Mouse (Mus musculus) c-Kit-negative CD71-positive TER-119-positive erythroid progenitor cells, embryonic 14.5 days (primary cell): ENCODE measurements around the gene Arpp19.
A peak's percentile ranks its signal among the peaks of the same experiment; 100 is the strongest.

Experiments
- DNase-seq: peaks from one replicate; pipeline ENCODE4 v3.0.0-alpha.2; 2013; ENCODE audit warnings: low read depth, low spot score

The Arpp19 gene

DNA sequence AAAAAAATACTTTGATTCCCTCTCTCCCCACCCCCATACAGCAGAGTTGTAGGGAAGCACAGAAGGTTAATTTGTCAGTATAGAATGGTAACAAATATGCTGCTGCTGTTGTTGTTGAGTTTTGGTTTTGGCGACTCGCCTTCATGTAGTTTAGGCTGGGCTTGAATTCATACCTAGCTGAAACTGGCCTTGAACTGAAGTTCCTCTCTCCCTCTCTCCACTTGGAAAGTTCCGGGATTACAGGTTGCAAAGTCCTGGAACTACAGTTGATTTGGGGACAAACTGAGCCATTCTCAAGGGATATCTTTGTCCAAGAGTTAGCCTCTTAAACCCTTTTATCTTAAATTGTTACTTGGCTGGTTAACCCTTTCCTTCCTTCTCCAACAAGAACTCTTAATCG is 1.5 kb upstream of the Arpp19 start:
- no peak for DNase-seq

DNA sequence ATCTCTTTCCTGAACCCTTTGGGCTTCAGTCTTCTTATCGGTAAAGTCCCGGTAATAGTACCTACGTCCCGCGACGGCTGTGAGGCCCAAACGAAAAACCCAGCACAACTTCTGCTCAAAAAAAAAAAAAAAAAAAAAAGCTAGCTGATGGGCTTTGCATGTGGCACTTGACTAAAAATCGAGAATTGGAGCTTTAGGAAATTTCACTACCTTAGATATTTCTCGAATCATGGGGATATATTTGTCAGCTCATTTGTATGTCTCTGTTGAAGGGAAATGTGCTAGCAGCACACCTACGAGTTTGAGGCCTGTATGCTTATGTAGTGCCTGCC is 909 bp downstream of the Arpp19 start:
- peak; percentile 54 for DNase-seq

DNA sequence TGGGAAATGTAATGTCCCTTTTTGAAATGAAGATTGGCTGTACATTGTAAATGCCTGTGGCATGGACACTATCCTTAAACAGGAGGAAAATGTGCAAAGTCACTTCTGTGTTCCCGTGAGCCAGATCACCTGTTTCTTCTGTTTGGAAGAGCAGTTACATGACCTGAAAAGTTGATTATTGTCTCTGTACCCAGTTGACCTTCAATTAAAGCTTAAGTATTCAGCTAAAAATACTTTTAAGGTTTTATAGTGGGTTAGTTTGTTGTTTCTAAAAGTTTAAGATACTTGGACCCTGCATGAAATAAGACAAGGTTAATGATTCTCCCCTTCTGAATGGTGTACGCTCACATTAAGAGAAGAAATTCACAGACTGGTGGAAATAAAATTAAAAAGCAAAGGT is 3.2 kb downstream of the Arpp19 start:
- DNase-seq, result no peak

DNA sequence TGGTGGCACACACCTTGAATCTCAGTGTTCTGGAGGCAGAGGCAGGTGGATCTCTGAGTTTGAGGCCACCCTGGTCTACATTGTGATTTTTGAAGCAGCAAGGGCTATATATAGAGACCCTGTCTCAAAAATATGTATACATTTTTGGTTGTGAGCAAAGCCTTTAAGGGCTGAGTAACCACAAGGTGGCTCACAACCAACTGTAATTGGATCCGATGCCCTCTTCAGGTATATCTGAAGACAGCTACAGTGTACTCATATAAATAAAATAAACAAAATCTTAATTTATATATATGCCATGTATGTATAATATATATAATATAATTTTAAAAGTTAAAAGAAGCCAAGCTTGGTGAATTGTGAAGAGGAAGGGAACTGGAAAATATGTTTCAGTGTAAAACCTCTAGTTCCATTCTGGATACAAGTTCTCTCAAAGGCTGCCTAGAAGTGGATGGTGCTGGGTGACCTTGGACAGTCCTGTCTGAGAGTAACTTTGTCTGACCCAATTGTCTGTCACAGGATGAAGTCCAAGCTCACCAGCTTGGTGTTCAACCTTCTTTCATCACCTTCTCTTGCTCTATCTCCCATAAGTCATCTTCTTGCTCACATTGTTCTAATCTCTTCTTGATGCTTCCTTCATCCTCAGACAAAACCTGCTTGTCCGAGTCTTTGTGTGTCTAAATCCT is 4.6 kb downstream of the Arpp19 start:
- no peak for DNase-seq

DNA sequence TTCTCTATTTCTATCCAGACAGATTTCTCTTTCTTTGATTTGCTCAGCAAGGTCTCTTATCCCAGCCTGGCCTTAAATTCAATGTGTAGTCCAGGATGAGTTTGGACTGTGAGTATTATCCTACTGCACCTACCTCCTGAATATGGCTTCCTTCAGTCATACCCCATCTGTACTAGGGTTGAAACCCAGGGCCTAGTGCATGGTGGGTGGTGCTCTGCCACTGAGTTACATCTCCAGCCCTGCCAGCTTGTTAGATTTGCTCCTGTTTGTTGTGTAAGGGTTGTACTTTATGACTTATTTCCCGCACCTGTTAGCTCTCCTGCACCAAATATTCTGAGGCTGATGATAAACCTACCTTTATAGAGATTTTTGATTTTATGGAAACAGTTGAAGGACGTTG is 5.8 kb downstream of the Arpp19 start:
- DNase-seq, result no peak

DNA sequence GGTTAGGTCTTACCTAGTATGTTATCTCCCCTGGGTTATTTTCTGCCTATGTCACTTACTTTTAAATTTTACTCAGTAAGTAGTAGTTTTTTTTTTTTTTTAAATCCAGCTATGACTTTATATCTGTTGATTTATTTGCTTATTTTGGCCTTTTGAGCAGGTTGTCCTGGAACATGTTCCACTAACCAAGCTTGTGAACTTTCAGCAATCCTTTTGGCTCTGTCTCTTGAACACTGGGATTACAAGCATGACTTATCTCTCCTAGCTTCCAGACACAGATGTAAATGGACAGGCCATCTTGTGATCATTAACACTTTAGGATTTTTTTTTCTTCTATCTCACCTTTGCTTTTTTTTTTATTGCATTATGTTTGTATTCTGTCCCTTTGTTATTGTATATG is 9.7 kb downstream of the Arpp19 start:
- no peak for DNase-seq

DNA sequence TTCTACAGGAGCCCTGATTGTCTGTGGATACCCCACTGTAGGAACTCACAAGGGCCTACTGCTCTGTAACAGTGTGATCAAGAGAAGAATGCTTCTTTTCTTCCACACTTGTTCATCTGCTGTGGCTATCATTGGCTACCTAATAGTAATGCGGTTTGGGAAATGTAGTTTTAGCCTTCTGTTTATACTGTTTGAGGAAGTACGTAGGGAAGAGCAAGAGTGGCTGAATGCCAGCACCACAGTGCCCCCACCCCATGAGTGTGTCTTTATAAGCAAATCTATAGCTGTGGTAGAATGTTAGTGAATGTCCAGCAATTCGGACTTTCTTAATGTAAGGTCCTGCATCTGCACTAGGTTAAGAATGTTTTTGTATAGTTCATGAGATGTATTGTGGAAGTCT is 11.7 kb downstream of the Arpp19 start:
- no peak for DNase-seq

DNA sequence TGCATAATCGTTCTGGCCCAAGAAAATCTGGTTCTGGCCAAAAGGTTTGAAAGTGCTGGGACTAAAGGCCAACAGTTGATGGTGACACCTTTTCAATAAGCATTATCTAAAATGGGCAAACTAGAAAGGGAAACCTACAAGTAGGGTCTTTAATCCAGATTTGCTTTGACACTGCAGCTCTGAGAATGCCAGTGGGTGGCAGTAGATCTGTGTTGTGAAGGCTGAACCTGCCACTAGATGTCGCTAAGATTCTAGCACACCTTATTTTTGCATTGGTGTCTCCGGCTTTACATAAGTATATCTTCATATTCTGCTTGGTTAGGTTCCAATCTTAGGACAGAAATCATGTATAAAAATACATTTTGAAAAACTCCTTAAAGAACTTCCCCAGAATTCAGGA is 12.6 kb downstream of the Arpp19 start:
- peak; percentile 25 for DNase-seq

DNA sequence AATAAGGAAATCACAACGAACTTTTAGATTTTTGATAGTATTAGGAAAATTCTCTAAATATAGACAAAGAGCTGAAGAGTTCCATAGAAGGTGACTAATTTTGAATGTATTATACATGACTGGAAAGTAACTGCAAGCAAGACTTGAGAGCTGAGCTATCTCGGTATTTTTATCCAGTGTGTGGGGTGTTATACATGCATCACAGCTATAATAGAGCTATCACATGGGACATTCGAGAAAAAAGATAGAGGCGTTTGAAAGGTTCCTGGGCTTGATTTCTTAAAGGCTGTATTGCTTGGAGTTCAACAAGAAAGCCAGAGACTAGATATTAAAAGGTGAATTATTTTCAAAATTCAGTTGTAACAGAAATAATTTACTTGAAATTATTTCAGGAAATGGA is 14.4 kb downstream of the Arpp19 start:
- DNase-seq, result no peak

DNA sequence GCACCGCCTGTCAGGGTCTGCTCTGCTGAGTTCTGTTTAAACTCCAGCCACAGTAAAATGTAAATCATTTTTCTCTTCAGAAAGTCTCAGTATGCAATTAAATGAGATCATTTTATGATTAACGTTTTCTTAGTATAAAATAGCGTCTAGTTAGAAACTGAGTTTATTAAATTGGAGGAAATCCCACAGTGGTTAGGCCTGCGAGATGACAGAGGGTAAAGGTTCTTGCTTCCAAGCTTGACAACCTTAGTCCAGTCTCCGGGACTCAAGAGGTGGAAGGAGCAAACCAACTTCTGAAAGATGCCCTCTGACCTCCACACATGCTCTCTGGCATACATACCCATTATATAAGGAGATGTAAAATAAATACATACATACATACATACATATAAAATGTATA is 17.6 kb downstream of the Arpp19 start:
- no peak for DNase-seq

DNA sequence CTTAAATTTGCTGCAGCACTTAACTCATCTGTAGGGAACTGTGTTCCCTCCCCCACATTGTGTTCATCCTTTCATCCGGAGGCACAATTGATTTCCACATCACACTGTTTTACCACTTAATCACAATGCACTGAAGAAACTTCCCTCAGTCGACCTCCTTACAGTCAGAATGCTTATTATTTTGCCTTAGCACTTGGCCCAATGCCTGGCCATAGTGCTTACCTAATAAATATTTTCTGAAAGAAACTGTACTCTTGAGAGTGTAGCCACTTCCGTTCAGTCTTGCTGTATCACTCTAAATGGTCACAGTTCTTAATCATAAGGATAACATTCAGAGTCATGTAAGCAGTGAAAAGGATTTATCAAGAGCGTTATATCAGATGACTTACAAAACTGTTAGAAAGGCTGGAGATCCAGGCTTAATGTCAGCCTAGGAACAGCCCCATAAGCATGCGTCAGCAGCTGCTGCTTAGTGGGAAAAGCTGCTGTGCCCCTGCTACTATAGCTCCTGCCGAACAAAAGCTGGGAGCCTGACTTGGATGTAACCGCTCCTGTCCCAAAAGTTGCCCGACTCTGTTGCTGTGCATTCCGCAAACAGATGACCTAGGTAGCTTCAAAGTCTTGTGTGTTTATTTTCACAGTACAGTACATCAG is 27.4 kb downstream of the Arpp19 start:
- no peak for DNase-seq

DNA sequence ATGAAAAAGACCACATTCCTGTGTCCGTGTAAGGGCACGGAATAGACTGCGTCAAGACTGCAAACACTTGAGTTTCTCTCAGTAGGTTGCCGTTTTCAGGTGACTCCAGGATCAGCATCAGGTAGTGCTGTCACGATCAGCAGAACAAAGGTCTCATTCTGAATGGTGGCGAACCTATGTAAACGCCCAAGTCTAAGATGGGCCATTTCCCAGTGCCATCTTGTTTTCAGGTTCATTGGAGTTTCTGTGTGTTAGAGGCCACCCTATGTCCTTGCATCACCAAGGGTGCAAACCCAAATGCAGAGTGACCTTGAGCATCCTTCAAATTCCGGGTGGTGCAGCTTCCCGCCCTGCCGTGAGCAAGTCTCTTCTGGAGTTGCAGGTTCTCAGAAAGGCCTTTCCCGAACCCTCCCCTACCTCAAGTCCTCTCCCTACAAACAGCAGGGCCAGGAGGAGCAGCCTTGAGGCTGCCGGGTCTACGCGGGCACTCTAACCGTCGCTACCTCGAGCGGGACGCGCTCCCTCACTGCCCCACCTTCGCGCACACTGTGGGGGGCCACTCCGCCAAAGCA is 33.1 kb downstream of the Arpp19 start, which contains the start of gene Myo5a:
Myo5a (plus strand) TSS at position 559 of the 572 bp plus-strand sequence.
- DNase-seq, result no peak

DNA sequence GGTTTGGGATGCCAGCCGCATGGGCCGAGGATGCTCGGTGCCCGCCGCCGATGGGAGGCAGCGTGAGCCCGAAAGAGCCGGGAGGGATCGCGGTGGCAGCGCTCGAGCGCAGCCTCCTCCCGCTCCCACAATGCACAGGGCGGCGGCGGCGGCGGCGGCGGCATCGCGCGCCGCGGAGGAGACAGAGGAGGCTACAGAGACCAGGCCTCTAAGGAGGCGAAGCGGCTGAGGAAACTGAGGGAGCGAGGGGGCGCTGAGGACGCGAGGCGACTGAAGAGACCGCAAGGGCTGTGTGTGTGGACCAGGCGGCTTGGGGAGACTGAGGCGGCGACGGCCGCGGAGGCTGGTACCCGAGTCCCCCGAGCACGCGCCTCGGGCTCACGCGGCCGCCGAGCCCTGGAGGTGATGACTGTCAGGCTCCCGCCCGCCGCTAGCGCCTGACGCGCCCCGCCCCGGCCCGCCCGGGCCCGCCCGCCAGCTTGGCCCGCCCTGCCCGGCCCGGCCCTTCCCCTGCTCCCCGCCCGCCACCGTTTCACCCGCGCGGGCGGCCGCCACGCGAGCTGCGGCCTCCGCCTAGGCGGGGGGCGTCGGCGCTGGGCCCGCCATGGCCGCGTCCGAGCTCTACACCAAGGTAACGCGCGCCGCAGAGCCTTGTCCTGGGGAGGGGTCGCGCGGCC is 33.8 kb downstream of the Arpp19 start:
- DNase-seq, result peak; percentile 40

DNA sequence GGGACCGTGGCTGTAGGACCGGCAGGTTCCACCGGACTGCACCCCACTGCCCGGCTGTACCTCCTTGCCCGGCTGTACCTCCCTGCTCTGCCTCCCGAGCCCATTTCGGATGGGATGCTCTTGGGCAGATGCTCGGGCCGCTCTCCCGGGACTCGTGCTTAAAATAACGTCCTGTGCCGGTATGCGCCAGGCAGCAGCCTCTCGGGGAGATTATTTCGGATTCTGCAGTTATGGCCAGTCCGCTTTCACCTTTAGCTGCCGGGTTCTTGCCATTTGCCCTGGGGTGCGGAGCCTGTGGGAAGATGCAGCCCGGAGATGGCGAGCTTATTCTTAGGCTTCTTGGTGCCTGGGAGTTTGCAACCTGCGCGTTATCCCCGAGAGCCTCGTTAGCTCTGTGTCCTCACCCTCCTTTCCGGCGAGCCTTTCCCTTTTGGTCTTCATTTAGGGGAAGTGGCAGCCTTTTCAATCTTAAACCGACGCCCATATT is 34.3 kb downstream of the Arpp19 start:
- DNase-seq, result no peak

DNA sequence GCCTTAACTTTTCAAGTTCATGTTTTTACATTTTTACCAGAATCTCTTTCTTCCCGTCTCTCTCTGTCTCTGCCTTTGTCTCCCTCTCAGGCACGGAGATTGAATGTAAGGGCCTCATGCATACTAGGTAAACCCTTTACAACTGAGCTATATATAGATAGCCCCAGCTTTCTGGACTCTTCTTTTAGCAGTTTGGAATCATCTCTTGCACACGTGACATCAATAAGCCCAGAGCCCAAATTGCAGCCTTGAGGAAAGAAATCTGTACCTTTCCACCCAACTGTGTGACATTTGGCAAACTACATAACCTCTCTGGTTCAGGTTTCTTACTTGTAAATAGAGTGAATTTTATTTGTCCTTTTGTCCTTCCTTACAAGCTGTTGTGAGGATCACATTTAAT is 34.9 kb downstream of the Arpp19 start:
- DNase-seq, result no peak

DNA sequence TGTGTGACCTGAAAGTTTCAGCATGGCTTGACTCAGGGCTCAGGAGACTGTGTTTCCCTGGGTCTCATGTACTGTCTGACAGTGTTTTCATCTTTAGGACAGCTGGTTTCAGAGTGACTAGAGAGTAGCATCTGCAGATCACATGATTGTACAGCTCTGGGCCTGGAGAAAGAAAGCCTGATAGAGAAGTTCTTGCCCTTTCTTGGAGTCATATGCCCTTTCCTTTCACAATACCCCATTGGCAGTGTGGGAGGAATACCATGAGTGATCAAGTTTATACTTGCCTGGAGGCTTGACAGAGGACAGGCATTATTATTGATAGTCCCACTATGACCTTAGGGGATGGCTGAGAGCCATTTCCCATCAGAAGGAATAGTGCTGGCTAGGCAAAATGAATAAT is 39.8 kb downstream of the Arpp19 start:
- no peak for DNase-seq

DNA sequence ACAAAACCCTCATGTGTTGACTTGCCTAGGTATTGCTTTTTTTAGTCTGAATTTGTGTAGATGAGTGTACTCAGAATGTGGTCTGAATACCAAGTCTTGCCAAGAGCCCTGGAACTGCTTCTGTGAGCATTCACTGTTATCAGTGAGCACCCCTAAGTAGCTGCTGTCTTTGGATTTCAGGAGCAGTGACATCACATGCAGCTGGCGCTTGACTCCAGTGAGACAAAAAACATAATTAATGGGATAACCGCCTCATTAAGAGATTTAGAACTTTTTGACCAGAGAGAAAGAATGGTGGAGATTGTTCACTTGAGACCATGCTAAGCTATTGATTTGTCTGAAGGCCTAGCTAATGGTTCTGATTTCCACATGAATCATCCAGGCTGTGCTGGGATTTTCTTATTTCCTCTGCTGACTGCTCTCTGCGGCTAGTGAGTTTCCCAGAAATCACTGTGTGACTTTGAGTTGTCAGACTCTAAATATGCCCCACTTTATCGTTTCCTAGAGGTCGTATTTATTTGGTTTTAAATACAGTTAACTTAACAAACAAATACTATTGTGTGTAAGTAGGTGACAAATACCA is 47.9 kb downstream of the Arpp19 start:
- no peak for DNase-seq

DNA sequence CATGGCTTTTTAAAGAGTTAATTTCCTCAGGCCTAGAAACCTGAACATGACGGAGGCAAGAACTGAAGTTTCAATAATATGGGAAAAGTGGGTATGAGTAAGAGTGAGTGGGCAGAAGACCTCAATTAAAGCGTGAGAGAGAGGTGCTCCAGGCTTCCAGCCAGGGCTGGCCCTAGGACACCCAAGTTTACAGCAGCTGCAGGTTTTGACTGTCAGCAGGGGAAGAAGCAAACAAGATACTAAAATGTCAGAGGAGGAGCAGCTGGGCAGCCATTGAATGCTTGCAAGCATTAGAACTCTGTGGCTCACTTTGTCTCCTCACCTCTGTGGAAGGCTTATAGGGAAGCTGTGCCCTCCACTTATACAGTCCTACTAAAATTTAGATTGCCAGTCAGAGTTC is 50.4 kb downstream of the Arpp19 start:
- no peak for DNase-seq

DNA sequence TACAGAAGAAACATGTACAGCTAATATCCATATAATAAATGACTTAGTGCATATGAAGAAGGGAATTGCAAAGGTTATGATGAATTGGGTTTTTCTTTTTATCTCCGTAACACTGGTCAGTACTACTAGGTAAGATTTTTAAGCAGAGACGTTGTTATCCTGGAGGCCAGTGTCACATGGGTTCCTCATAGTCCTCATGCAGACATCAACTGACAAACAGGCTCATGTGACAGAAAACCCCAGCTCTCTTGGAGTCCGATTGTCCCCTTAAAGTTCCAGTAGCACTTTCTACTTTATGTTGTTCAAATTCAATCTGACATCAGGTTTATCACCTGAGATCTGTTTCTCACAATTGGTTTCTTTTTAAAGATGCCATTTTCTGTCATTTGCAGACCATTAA is 51.9 kb downstream of the Arpp19 start:
- DNase-seq, result no peak

DNA sequence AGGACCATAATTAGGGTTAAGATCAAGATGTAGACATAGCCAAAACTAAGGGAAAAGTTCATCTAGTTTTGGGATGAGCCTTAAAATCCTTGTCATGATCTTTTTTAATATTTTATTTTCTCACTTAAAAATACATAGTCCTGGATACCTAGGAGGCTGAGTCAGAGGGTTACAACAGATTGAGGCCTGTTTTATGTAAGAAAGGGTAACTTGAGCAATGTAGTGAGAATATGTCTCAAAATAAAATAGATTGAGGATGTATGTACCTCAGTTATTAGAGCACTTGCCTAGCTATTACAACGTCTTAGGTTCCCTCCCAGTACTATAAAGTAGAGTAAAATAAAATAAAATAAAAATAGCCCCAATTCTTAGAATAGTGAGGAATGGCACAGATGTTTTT is 54.7 kb downstream of the Arpp19 start:
- no peak for DNase-seq

DNA sequence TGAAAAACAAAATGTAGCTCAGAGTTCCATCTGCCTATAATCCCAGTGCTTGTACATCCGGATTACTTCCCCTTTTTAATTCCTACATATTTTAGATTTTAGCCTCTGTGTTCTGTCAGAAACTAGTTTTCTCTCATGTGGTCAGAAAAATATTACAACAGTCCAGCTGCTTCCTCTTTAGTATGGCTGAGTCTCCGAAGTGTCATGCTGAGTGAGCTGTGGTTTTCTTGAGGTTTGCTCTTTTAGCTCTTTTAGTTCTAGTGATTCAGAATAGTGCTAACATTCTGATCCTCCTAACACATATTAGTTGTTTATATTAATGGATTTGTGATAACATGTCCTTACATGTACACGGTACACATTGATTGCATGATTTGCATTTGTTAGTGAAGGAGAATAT is 57.3 kb downstream of the Arpp19 start:
- DNase-seq, result no peak

DNA sequence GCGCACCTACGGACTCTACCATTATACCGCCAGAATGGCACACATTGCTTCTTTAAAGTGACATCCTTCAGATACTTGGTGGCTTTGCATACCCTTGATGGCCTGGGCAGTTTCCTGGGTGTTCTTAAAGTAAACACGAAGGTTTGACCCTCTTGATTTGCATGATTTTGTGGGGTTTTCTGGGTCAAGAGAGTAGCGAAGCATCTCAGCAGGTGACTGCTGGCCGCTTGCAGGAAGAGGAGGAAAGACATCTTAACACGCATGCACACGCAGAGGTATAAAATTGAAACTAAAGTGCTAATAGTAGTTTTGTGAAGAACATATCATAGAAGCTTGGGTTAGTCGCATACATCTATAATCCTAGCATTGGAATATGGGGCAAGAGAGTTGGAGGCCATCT is 61.5 kb downstream of the Arpp19 start:
- no peak for DNase-seq
